Mouse (Mus musculus) embryonic fibroblast, embryonic 13.5 days (primary cell): ENCODE measurements at regions not wholly inside any gene's neighbourhood (a gene's known extent, or its start where the extent isn't known, plus 50 kb on each side); places are given as distances from the start of the nearest gene placed in this dataset.

ENCODE experiments used
- CTCF ChIP-seq: IDR thresholded peaks from 2 replicates; pipeline ENCODE4 v1.5.1; 2011; ENCODE audit warnings: mild to moderate bottlenecking, control low read depth, low read length, moderate library complexity, borderline replicate concordance; ENCODE audit not compliant: insufficient read depth
- POLR2A ChIP-seq: IDR thresholded peaks from 2 replicates; pipeline ENCODE4 v1.6.1; 2011; ENCODE audit warnings: low read depth, mild to moderate bottlenecking, control low read depth, low read length, moderate library complexity

- TF ChIP-seq CTCF (peak; percentile 80), POLR2A (no peak)
Measured at GRCm38 (mm10) chrX:99574441-99575103, 103.5 kb upstream of the Pja1 start.
